Mouse (Mus musculus) left cerebral cortex, adult 8-10 months (tissue): ENCODE data around the gene Zfp618. TPM values are rescaled to one million over a fixed set of nuclear protein-coding genes. Genes with fewer than 3 reads are reported as not detected.

Source experiments
- DNase-seq, 2 experiments: peaks; one replicate each; pipeline ENCODE4 v3.0.0; 2022; ENCODE audit warnings: low spot score in 2 of 2
- total RNA-seq, 4 experiments: library from RNA; stranded (reverse); gene quantifications; 2 replicates each; pipeline ENCODE4 v1.2.4; 2022

Zfp618 gene
- total RNA-seq = 1 to 10 TPM; 3.6 to 5.8 (median 4.7) TPM

DNA sequence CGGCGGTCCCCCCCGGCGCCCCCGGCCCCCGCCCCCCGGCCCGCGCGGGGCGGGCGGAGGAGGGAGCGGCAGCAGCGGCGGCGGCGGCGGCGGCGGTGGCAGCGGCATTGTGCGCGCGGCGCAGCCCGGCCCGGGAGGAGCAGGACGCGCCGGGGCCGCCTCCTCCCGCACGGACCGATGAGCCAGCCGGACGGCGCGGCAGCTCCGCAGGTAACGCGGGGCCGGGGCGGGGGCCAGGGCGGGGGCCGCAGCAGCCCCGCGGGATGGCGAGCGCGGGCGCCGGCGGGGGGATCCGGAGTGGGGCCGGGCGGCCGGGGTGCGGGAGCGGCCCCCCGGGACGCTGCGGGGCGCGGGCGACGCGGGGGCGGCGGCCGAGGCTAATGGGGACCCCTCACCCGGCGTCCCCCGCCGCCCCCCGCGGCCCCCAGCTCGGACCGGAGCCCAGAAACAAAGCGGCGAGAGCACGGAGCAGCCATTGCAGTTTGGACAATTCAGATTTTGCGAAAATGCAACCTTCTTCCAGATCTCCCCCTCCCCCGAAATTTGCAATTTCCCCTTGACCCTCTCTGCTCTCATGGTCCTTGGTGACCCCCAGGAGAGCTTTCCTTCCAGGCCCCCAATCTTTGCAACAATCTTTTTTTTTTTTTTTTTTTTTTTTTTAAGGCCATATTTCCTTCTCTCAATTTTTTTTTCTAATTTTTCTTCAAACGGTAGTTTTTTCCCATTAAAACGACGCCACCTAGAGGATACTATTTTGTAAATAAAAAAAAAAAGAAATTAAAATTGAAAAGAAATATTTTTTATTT is at the start of gene Zfp618:
Gene Zfp618 (plus strand): TSS at position 77 of the 806 bp plus-strand sequence.
- DNase-seq = no peak

DNA sequence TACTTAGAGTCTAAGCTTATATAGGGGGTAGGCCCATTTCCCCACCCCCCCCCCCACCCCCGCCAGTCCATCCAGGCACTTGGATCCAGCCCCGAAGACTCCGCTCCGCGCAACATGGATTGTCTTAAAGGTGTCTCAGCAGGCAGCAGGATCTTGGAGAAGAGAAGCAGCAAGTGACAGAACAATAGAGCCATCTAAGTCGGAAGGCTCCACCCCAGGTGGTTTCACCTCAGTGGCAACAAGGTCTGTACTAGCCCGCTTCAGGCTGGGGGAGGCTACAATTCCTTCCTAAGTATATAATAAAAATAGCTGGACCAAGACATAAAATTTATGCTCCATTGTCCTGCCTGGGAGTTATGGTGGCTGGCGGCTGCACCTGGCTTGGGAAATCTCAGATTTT is 48.3 kb upstream of the Zfp618 start:
- DNase-seq = no peak

DNA sequence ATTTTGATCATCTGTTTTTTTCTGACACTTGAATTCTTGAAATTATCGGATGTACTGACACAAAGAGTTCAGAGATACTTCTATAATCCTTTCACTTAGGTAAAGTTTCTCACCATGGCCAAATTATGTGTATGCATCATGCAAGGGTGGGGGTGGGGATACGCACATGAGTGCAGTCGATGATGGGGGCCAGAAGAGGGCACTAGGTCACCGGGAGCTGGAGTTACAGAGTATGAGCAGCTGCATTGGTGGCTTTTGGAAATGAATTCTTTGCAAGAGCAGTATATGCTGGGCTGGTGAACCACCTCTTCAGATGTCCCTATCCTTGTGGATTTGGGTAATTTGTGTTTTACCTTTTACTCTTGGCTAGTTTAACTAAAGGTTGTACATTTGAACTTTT is 31.6 kb upstream of the Zfp618 start:
- no peak for DNase-seq

DNA sequence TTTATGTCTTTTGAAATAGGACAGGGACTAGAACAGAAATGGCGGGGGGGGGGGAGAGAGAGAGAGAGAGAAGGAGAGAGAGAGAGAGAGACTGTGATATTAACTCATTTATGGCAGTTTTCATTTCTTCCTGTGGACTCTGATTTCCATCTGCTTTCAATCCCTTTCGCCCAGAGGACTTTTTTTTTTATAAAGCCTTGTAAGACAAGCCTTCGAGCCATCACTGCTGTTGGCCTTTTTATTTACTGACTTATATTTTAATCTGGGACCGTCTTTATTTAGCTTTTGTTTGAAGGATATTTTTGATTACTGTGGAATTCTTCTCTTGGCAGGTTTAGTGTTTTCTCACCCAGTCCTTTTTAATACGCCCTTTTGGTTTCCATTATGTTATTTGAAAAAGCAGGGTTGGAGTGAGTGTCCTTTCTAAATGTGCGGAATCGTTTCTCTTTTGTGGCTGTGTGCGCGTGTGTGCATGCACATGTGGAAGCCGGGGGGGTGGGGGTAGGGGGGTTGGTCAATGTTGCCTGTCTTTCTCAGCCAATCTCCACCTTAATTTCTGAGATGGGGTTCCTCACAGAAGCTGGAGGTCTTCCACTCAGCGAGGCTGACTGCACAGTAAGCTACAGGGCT is 29.7 kb upstream of the Zfp618 start:
- no peak for DNase-seq

DNA sequence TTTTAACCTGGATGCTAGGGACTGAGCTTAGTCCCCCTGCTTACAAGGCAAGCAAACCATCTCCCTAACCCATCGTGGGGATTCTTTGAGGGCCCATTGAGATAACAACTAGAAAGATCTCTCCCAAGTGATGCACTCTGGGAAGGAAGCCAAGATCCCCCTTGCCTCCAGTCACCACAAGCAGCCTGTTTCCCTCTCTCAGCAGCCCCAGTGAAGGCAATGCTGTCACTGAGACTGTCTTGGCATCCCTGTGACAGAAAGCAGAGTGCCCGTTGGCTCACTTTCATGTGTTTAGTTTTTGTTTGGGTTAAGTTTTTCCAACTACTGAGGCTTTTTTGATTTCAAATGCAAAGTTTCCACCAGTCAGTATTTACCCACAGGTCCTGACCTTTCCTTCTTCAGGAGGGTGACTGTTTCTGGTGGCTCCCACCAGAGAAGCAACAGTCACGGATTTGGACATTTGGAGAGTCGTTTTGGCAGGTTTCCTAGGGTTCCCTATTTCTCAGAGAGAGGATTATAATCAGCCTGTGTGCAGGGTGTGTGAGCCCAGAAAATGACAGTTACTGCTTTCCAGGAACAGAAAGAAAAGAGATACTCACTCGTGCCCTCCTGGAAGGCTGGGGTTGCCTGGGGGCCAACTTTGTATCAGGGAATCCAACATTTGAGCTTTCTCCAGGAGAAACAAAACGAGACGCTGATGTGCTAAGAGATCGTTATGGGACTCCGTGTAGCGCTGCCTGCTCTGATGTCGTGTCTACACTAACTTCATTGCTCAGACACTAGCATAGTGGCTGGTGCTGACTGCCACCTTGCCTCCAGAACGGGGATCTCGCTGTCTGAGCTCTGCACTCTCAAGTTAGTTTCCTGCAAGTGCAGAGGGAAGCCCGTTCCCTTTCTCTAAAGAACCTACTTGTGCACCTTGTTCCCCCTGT is 23.1 kb upstream of the Zfp618 start:
- no peak for DNase-seq

DNA sequence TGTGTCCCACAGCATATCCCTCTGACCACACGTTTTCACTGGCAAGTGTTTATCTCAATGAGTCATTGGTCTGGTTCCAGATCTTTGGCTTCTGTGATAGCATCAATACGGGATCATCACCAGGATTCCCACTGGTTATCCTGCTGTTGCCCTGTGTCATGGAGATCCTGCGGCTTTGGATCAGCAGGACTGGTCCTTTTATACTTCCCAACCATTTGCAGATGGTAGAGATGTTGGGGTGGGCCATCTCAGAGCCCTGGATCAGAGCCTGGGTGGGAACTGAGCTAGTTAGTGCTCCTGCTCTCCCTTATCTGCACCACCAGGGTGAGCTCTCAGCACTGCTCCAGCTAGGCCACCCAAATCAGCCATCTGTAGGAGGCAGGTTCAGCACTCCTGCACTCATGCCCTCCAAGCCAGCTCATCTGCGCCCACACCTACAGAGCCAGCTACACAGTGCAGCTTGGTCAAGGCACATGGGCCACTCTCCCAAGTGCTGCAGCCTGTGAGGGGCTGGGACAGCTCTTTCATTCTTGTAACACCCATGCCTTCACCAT is 21.0 kb upstream of the Zfp618 start:
- DNase-seq = no peak

DNA sequence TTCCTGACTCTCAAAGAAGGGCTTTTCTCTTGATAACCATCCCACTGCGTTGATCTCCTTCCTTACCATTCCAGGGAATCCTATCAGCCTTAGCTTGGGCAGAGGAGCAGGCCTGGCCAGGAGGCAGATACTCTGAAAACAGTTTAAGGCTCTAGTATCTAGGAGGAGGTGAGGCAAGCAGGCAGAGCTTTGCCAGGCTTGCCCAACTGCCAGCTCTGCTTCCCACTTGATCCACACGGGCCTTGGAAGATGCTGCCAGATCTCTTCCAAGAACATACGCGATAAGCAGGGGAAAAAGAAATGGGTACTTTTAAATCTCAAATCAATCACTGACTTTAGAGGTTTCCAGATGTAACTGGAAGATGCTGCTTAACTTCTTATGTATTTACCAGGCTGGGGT is 1.6 kb upstream of the Zfp618 start:
- peak in 1 of 2 experiments; percentile 25 for DNase-seq

DNA sequence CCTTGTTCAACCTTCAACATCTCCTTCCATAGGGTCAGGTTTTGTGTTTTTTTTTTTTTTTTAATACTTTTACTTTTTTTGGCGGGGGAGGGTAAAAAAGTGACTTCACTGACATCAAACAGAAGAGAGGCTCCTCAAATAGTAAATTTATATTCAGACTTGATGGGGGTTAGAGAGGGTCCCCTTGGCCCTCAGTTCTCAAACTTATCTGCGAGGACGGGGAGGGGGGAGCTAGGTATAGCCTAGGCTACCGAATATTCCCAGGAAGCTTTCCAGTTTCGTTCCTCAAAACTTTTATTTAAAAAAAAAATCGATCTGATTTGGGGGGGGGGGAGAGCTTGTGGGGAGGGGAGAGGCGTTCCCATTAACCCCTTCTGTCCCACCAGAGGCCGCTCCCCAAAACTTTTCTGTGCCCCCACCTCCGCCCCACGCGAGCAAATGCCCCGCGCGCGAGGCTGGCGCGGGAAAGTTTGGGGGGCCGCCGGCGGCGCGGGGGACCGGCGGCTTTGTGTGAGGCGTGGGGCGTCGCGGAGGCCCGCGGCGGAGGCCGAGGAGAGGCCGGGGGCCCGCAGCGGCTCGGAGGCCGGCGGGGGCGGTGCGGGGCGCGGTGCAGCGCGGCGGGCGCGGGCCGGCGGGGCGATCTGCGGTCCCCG is 403 bp upstream of the Zfp618 start:
- no peak for DNase-seq

DNA sequence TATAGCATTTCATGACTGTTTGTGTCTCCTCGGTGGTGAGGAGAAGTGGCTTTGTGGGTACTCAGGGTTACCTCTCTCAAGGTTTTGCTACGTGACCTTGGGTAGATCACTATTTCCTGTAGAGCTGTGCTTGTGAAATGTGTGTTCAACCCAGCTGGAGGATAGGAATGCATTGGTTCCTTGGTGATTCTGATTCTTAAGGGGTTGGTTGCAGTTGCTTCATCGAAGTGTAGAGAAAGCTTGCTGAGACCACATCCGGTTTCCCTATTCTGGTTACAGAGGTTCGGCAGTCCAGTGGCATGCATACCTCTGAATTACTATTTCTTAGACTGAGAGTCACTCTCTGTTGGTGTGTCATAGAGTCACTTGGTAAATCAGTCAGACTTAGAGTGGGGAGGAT is 4.2 kb downstream of the Zfp618 start:
- DNase-seq = no peak

DNA sequence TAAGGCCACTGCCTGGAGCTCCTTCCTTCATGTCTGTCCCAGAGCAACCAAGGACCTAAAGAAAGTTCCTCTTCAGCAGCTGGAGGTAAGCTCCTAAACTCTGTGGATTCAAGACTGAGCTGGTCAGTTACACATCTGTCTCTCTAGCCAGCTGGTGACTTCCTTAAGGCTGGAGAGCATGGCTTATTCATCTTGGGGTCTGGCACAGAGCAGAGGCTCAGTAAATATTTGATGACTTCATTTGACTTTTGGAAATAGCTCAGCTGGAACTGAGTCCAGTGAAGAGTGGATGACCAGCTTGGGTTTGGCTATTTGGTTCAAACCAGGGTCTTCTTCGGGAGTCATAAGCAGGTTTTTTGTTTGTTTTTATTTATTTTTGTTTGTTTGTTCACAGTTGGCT is 6.6 kb downstream of the Zfp618 start:
- DNase-seq = no peak

DNA sequence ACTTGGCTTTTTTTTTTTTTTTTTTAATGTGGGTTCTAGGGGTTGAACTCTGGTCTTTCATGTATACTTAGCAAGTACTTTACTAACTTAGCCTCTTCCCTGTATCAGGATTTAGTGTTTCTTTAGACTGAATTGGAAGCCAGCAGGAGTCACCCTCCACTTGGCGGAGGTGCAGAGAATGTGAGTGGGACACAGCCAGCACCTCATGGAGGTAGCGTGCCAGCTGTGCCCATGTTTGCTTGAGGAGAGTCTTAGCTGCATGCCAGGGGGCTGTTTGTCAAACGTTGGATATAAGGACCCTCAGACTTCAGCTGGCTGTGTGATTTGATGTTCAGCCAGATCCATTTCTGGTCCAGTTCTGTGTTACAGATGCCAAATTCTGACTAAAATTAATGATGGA is 7.7 kb downstream of the Zfp618 start:
- DNase-seq = no peak

DNA sequence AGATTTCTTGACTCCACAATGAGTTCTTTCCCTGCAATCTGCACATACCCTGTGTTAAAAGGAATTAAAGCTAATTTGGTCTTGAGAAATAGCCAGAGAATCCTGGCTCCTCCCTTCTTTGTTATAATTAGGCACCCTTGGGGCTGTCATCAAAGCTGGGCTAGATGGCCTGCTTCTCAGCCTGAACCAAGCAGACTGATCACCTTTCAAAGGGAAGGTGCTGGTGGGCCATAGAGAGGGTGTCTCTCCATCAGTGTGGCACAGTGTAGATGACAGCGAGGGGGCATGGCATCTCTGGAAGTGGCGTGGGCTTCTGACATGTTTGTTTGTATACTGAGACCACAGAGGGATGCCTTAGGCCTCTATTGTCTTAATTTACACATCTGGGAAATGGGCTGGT is 9.5 kb downstream of the Zfp618 start:
- DNase-seq = no peak

DNA sequence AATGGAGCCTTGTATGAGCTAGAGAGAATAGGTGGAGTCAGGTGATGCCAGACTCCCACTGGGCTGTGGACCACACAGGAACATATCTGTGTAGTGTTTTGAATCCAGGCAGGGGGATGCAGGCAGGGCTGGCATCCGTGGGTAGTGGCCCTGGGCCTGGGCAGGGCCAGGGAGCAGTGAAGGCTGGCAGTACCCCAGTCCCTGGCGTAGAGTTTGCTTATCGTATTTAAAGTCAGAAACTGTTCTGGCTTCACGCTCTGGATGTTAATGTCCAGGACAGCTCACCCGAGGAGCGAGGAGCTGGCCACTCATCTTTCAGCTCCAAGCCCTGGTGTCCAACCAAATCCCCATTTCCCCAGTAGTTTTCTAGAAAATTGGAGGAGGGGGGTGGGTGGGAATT is 10.2 kb downstream of the Zfp618 start:
- DNase-seq = no peak

DNA sequence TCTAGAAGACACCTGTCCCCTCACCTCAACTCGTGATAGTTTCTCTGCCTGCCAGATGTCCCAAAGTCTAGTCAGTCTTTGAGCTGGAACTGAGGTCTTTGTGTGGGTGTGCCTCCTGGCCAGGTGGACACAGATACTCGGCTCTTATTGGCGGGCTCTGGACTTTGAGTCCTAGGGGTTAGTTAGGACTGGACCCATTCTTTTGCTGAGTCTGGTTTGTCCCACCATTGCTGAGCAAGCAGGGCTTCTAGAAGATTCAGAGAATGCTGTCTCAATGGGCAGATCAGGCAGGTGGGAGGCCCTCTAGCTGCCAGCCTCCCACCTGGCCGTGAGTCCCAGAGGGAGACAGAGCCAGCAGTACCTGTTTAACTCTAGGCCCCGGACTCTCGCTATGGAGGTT is 12.1 kb downstream of the Zfp618 start:
- no peak for DNase-seq

DNA sequence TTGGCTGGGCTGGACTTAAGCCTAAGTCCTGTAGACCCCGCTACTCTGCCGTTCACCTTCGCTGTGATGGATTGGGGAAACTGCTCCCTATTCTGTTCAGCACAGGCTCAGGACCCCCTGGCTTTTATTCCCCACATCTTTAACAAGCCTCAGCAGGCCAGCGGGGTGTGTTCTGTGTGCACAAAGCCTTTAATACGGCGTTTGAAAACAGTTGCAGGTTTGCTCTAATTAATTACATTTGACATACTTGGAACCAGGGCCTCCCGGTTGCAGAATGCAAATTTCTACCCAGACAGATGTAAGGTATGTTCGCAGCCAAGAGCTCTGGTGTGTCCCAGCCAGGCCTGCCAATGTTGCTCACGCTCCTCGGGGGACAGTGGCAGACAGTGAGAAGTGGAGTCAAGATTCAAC is 13.1 kb downstream of the Zfp618 start:
- no peak for DNase-seq

DNA sequence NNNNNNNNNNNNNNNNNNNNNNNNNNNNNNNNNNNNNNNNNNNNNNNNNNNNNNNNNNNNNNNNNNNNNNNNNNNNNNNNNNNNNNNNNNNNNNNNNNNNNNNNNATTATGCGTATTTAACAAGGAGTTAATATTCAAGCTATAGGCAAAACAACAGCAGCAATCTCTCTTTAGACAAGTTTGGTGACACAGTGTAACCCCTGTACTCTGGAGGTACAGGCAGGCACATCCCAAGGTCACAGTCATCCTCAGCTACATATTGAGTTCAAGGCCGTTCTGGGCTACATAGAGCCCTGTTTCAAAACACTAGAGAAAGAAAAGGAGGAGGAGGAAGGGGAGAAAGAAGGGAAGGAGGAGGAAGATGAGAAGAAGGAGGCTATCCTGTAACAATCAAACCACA is 16.2 kb downstream of the Zfp618 start:
- DNase-seq = no peak

DNA sequence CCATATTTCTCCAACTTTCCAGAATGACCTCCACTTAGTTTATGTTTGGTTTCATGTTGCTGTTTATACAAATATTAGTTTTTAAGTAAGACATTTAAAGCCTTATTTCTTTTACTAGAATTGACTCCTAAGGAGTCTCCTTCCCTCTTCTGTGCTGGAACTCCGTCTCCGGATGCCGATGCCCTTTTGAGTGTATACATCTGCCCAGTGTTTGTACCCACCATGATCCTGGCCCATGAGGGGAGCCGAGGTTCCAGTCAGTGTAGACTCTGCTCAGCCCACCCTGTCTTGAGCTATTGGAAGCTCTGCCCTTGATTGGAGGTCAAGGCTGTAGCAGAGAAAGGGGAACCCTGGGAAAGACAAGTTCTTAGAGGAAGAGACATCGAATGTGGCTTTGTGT is 18.2 kb downstream of the Zfp618 start:
- no peak for DNase-seq

DNA sequence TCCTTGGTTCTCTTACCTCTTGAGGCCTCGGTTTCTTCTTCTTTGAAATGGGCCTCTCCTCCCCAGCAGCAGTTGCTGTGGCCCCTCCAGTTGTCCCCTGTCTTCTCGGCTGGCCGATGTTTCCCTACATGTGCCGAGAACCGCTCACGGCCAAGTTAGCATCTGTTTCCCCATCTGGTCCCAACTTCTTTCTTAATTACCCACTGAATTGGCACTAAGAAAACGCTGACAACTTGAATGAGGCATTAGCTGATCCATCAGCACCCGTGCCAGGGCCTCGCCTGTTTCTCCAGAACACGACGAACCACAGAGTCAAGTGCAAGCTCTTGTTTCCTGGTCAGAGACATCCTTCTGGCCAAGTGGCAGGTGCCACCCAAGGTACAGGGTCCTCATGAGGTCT is 26.0 kb downstream of the Zfp618 start:
- DNase-seq = no peak

DNA sequence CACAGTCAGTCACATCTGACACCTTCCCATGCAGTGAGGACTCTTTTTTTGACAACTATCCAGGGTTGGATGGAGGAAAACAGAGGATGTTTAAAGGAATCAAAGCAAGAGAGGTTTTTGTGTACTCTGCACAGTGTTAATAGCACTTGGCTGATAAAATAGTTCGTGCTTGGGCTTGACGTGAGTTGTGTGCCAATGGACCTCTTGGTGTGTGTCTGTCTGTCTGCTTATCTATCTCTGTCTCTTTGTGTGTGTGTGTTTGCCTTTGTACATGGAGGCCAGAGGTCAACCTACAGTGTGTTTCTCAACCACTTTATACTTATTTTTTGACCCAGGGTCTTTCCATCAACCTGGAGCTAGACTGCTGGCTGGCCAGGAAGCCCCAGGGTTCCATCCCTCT is 27.8 kb downstream of the Zfp618 start:
- DNase-seq = no peak

DNA sequence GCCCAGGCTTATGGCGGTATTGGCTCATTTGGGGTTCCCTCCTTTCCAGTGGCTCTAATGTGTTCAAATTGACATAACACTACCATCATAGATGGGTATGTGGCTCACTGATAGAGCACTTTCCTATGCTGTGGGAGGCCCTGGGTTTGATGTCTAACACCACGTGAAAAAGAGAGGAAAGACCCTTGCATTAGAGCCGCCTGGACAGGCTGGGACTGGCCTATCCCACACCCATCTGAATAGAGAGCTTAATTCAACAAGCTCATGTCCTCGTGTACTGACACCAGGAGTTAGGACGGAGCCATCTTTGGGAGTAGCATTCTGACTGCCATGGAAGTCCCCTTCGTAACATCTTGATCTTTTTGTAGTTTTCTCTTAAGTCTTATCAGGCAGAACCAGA is 32.2 kb downstream of the Zfp618 start:
- no peak for DNase-seq

DNA sequence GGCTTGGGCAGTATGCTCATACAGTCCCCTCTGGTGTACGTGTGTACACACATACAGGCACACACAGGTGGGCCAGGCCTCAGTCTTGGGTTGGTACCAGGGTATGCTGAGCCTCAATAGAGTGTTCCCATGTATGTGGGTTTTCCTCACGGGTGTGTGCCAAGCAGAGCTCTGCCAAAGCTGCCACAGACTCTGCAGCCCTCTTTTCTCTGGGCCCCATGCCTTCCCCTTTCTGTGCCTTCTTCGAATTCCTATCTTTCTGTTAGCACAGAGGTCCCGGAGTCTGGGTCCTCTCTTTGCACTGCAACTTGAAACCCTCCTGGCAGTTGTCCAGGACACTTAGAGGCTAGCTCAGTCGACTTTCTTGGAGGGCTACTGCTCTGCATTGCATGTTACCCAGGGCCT is 33.1 kb downstream of the Zfp618 start:
- DNase-seq = no peak
